Mouse (Mus musculus): ENCODE data around the gene Clec2d. TPM values are rescaled to one million over a fixed set of nuclear protein-coding genes. Genes with fewer than 3 reads are reported as not detected.

Gene Clec2d
- polyA plus RNA-seq, 1 experiment = 14.0 TPM

DNA sequence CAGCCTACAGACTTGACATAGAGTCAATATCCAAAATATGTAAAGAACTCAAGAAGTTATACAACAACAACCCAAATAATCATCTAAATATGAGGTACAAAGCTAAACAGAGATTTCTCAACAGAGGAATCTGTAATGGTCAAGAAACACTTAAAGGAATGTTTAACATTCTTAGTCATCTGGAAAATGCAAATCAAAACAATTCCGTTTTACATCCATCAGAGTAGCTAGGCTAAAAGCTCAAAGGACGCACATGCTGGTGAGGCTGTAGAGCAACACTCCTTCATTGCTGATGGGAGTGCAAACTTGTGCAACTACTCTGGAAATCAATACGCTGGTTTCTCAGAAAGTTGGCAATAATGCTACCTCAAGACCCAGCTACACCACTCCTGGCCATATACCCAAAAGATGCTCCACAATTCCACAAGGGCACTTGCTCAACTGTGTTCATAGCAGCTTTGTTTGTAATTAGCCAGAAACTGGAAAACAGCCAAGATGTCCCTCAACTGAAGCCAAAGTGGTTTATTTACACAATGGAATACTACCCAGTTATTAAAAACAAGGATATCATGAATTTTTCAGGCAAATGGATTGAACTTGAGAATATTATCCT lies 41.9 kb downstream of the Clec2d start:
- no peak for DNase-seq (ENCODE audit: extremely low spot score in 1 of 2, low spot score in 1 of 2)

DNA sequence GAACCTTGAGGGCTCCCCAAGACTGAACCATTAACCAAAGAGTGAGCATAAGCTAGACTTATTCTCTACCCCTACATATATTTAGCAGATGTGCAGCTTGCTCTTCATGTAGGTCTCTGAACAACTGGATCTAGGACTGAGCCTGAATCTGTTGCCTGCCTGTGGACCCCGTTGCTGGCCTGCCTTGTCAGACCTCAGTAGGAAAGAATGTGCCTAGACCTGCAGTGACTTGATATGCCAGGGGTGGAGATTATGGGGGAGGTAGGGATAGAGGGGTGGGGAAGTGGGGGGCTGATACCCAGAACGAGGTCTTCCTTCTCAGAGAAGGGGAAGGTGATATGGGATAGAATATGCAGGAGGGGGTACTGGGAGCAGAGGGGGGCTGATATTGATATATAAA lies 43.2 kb downstream of the Clec2d start:
- no peak for DNase-seq (ENCODE audit: extremely low spot score in 1 of 2, low spot score in 1 of 2)

DNA sequence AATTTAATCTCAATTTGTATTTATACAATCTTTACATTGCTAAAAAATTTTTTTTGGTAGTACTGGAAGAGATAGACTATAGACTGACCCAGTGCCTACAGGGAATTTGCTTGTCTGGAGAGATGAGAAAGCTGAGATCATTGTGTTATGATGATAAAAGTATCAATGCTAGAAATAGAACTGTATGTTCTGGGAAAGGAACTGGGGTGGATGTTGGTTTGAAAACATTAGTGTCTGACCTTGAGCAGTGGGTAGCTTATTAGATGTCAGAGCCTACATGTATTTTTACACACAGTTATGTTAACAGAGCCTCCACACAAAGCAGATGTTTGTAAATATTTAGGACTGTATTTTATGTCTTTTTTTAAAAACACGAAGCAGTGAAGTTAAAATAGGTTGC lies 43.7 kb downstream of the Clec2d start:
- no peak for DNase-seq (ENCODE audit: extremely low spot score in 1 of 2, low spot score in 1 of 2)

DNA sequence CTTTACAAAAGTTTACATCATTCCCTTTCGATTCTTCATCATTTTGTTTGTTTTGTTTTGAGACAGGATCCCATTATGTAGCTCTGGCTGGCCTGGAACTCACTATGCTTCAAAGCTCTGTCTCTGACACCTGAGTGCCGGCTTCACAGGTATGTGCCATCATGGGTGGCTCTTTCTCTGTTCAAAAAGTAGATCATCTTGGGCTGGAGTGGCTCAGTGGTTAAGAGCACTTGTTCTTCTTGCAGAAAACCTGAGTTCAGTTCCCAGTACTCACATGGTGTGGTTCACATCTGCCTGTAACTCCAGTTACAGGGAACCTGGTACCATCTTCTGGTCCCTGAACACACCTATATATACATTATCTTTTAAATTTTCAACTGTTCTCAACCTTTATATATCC lies 44.7 kb downstream of the Clec2d start:
- DNase-seq (ENCODE audit: extremely low spot score in 1 of 2, low spot score in 1 of 2) = no peak

DNA sequence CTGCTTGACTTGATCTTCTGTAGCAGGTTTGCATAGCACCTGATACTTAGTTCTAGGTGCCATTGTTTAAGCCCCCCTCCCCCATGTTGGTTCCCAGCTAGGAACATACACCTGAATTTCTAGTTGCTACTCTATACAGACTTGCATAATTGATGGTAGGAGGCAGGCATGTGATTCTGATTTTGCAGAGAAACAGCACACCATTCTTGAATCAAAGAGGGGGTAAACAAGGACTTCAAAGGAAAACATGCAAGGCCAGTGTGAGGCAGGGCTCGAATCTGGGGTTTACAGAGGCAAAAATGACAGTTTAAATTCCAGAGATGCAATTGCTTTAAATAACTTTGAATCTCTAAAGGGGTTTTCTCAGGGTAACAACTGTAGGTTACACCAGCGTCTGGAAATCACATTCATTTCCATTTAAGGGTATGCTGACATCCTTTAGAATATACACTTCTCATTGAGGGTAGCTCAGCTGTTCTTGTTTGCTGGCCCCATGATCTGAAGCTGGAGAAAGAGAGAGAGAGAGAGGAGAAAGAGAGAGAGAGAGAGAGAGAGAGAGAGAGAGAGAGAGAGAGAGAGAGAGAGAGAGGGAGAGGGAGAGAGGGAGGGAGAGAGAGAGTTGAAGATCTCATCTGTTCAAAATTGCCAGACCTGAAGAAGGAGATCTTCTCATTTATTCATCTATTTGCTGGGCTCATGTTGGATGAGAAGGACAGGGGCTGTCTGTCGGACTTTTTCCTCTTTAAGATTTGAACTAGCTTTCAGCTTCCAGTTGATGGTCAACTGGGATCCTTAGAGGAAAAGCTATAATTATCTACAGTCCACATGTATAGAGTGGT lies 48.7 kb downstream of the Clec2d start:
- DNase-seq (ENCODE audit: extremely low spot score in 1 of 2, low spot score in 1 of 2) = no peak

DNA sequence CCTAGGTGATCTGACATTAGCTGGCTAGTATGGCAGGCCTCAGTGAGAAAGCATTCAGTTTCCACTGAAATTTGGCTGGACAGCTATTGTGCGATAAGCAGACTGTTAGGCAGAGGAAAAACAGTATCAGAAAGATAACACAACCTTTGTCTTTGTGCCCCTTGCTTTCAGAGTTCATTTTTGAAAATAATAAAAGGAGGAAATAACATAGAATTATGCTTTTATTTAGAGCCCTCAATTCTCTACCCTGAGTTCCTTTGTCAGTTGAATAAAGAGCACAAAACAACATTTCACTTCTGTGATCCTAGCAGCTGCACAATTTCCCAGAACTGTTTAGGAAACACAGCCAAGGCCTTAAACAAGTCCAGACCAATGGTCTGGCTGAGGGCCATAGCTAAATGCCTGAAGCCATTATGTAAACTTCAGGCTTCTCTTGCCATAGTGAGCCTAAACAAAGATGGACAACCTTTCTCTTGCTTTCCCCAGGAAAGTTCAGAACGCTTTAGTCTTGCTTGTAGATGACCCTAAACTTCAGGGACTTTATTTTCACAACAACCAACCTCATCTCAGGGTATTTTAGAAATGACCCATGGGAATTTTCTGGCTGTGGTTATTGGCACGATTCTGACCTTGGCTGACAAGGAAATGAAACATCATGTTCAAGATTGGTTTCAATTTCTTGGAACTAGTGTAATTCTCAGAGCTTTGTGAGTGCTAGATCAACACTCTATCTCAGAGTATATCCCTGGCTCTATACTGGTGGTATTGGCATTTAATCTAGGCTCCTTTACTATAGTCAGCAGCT lies 49.6 kb downstream of the Clec2d start:
- DNase-seq (ENCODE audit: extremely low spot score in 1 of 2, low spot score in 1 of 2) = no peak

DNA sequence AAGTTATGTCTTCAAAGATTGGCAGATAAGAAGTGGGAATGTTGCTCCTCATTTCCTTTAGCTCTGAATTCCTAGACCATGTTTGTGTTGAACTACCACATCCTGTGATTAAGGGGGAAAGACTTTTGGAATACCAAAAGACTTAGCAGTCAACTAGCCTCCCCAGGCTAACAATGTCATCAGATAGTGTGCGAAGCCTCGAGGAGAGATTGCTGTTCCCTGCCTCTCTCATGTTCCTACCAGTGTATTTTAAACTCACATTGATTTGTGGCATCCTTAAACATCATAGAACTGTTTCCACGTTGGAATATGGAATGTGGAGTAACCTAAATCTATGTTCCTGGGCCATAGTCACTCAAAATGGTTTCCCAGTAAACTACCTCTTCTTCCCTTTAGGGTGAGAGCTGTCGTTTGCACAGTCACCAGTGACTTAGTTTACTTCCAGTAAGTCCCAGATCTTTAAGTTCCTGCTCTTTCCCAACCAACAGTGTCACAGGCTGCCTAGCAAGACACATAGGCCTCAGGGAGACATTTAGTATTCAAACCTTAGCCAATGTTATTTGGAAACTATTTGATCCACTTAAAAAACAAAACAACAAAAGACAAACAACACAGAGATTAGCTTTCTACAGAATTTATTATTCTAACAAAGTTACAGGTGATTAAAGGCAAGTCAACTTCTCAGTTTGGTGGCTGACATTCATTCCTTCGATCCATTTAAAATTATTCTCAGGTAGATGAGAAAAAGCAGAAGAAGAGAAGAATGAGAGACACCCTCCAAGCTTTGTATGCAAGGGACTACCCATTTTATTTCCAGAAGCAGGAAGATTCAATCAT lies 51.8 kb downstream of the Clec2d start:
- DNase-seq (ENCODE audit: extremely low spot score in 1 of 2, low spot score in 1 of 2) = no peak

DNA sequence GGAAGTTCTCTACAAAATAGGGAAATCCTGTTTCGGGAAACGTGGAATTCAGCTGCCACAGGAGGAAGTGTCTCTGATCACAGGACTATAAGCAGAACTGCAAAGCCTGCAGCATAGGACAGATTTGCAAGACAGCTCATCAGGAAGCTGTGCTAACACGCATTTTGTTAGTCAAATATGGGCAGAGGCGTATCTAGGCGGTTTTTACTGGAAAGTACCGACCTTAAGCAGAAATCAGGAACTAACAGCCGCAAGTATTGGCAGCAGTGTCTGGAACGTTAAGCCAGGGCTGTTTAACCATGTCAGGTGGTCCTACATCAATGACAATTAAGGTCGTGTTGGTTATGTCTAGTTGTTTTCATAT lies 52.4 kb downstream of the Clec2d start:
- DNase-seq (ENCODE audit: extremely low spot score in 1 of 2, low spot score in 1 of 2) = peak in 1 of 2 experiments; percentile 39

DNA sequence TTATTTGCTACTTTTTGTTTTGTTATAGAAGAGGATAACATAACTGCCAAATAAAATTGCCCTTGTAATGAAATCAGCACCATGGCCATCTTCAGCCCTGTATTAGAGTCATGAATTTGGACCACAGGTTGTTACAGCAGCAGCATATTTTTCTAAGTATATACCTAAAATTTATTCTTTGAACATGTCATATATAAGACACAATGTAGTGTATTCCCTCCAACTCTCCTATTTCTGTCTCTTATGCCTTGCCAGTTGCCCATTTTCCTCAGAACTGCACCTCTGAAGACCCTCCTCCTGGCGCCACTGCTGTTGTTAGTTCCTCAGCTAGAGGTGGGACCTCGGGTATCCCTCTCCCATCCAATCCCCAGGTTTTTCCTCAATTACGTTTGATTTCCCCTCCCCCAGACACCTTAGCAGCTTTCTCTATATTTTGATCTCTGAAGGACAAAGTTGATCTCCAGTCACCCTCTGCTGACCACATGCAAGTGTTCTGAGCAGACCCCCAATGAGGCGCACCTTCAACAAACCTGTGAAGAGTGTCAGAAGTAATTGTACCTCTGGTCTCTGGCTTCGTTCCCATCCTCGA lies 53.0 kb downstream of the Clec2d start:
- no peak for DNase-seq (ENCODE audit: extremely low spot score in 1 of 2, low spot score in 1 of 2)

DNA sequence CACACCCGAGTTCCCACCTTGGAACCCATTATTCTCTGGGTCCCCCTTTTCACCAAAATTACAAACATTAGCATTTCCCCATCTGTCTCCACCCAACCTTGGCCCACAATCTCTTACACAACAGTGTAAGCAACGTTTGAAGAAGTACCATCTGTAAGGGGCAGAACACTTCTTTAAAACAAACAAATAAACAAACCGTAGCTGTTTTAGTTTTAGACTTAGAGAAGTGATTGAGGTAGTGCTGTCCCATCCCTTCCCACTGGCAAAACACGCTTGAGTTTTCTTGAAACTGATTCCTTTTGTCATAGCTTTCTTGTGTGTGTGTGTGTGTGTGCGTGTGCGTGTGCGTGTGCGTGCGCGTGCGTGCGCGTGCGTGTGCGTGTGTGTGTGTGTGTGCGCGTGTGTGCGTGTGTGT lies 53.5 kb downstream of the Clec2d start:
- no peak for DNase-seq (ENCODE audit: extremely low spot score in 1 of 2, low spot score in 1 of 2)

DNA sequence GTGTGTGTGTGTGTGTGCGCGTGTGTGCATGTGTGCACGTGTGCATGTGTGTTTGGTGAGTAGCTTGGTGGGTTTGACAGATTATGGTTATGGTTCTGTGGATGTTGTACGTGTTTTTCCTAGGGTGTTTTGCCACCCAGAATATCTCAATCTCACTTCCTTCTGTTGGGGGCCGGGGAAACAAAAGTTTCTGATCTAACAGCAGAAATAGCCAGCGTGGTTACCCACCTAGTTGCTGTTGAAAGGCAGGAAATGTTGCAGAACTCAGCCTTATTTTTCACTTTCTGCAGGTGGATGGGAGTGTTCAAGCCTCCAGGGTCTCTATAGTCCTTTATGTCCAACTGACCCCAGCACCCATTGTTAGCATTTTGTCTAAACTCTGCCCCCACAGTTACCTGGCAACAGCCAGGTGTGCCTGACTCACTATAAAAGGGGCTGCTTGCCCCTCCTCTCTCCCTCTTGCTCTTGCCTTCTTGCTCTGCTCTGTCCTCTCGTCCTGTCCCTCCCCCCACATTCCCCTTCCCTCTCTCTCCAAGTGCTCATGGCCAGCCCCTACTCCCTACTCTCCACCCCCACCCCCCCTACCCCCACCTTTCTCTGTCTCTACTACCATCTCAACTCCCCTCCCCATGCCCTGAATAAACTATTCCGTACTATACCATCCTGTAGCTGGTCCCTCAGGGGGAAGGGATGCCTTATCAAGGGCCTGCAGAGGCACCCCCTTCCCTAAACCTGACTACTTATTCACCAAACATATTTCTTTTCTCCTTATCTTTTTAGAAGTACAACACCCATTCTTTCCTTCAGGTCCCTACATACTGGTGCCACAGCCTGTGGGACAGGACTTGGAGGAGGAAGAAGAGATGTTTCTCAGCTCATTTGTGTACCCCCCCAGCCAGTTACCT lies 54.3 kb downstream of the Clec2d start:
- no peak for DNase-seq (ENCODE audit: extremely low spot score in 1 of 2, low spot score in 1 of 2)

DNA sequence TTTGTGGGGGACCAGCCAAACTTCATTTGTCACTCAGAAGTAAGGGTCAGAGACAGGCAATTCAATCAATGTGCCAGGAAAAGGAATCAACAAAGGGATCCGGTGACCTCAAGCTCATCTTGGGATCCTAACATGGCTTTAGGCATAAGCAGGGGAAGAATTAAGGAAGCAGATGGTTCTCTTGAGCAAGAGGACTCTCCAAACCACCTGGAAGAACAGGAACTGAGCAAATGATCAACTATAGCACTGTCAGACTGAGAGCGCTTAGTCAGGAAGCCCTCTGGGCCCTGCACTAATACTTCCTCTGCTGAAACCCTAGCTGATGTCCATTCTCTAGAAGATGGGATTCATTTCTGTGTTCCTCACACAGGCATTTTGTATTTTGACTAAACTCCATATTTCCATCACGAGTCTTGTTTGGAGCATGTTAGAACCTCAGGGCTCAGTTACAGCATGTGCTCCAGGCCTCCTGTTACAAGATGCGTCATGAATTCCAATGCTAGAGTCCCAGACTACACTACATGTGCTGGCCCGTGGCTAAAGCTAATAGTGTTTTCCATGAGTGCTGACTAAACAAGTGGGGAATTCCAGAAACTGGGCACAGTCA lies 55.5 kb downstream of the Clec2d start:
- DNase-seq (ENCODE audit: extremely low spot score in 1 of 2, low spot score in 1 of 2) = no peak

Other genes with a start within 250 kb of the Clec2d start
- gene Clec2g, start 246.2 kb upstream of the Clec2d start, polyA plus RNA-seq (2012; rRNA removed) = 0.17 and 0.66 TPM in 2 replicates
- 0.04 TPM in 1 of 2 replicates, not detected in the other for gene Klrb1f, start 134.7 kb upstream of the Clec2d start, polyA plus RNA-seq (2012; rRNA removed)
- 0.06 and 0.08 TPM in 2 replicates for gene Clec2e, start 79.7 kb upstream of the Clec2d start, polyA plus RNA-seq (2012; rRNA removed)
- 0.20 TPM in 1 of 2 replicates, not detected in the other for gene Cd69, start 94.8 kb downstream of the Clec2d start, polyA plus RNA-seq (2012; rRNA removed)
- not detected in 2 replicates for gene 4922502D21Rik, start 151.2 kb downstream of the Clec2d start, polyA plus RNA-seq (2012; rRNA removed)
- gene Clec12a, start 162.1 kb downstream of the Clec2d start, polyA plus RNA-seq (2012; rRNA removed) = 0.36 and 0.44 TPM in 2 replicates
- 0.13 and 0.22 TPM in 2 replicates for gene Clec12b, start 205.3 kb downstream of the Clec2d start, polyA plus RNA-seq (2012; rRNA removed)
- gene Clec1b, start 216.7 kb downstream of the Clec2d start, polyA plus RNA-seq (2012; rRNA removed) = 0.15 TPM in 1 of 2 replicates, not detected in the other
- gene Clec9a, start 228.2 kb downstream of the Clec2d start, polyA plus RNA-seq (2012; rRNA removed) = 0.11 TPM in 1 of 2 replicates, not detected in the other

All from frontal cortex, adult 2 months (tissue).